Mouse (Mus musculus): ENCODE measurements at regions not wholly inside any gene's neighbourhood (a gene's known extent, or its start where the extent isn't known, plus 50 kb on each side); places are given as distances from the start of the nearest gene placed in this dataset.
A peak's percentile ranks its signal among the peaks of the same experiment; 100 is the strongest.

DNA sequence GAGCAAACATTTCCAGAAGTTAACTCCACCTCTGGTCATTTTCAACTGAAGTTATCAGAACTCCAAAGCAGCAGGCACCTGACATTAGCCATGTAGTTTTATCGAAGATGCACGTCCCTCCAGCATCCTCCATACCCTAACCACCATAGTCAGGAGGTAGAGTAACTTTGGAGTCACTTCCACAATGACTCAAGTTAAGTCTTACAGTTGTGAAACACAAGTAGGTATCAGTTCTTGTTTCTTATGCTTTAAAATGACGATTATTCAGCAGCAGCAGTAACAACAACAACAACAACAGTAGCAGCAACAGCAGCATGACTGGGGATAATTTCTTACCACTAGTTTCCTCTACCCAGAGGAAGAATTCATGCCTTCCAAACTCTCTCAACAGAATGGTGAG is 51.3 kb upstream of the Tank start:
- DNase-seq (ENCODE audit: low spot score in 2 of 2), result no peak

- DNase-seq (ENCODE audit: low spot score in 2 of 2), result no peak
These were observed 54.2 kb upstream of the Tank start for GRCm38 (mm10) chr2:61524060-61524734.

DNA sequence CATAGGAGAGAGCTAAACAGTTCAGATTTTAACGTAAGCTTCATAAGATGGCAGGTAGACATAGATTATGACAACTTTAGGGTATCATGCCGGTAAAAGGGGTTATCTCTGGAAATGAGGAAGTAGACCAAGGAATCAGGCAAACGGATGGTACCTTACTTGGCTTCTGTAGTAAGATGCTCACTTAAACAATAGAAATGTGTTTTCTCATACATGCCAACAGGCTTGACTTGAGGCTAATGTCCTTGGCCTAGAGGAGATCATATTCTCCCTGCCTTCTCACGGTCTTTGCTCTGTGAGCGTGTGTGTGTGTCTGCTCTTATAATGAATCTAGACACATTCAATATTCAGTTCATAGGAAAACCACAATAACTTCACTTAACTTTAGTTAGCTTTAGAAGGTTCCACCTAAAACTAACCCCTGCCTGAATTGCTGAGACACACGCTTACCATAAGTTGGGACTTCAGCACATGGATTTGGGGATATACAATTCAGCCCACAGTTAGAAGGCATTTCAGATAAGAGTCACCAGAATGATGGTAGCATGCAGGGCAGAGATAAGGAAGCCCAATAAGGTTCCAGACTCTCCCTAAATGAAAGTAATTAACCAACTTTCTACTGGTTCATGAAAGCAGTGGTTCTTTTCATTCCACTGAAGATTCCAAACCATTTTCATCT is 63.8 kb upstream of the Tank start:
- DNase-seq (ENCODE audit: low spot score in 2 of 2), result no peak

GRCm38 (mm10) chr2:61513787-61514444 is 64.5 kb upstream of the Tank start:
- DNase-seq (ENCODE audit: low spot score in 2 of 2), result no peak

- no peak for DNase-seq (ENCODE audit: low spot score in 2 of 2)
These were observed 74.8 kb upstream of the Tank start for GRCm38 (mm10) chr2:61503594-61503993.

DNA sequence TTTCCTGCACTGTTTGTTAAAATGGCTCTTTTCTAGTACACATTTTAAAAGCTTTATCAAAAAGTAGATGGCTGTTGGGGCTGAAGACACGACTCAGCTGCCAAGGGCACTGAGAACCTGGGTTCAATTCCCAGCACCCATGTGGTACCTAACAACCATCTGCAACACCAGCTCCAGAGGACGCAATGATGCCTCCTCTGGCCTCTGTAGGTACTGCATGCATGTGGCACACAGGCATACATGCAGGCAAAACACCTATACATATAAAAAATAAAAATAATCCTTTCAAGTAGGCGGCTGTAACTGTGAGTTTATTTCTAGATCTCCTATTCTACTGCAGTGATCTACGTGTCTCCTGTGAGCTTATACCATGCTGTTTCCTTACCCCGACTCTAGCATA is 76.5 kb upstream of the Tank start:
- no peak for DNase-seq (ENCODE audit: low spot score in 2 of 2)

DNA sequence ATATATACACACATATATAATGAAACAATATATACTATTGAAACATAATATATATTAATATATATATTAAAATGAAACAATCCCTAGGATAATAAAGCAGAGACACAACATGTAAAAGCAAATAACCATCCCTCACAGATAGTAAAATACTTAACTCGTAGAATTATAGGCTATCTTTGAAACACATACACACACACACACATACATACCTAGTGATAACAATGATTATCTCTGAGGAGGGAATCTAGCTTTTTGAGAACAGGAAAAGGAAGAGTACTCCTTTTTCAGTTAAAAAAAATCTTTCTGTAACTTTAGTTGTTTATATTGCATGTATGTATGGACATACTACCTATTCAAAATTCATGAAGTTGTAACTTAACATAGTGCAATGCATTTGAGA is 79.1 kb upstream of the Tank start:
- no peak for DNase-seq (ENCODE audit: low spot score in 2 of 2)

DNA sequence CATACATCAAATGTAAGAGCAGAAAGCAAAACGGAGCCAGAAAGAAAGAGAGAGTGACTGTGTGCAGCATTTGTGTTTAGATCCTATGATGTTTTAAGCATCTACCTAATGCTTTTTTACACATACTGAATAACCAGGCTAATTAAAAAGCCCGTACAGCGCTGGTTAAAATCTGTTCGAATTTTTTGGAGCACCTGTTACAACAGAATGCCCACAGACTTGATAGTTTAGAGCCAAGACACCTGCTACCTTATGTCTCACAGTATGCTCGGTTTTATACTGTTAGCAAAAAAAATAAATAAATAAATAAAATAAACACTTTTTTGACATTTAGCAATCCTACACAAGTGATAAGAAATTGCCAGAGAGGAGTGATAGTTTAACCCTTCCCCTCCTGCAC is 80.5 kb upstream of the Tank start:
- DNase-seq (ENCODE audit: low spot score in 2 of 2), result no peak

DNA sequence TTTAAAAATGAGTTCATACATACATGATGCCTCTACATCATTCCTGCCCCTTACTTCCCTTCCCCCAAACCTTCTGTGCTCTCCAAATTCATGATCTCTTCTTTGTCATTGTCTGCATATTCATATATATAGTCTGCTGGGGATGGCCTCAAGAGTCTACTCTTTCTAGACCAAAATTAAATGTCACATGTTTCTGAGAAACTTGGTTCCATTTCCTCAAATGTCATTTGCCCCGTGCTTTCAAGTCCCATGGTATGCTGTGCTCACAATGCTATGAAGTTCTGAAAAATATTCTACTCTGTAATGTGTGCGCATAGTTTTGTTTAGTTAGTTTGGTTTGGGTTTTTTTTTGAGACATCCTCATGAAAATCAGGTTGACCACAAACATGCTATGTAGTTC is 81.4 kb upstream of the Tank start:
- DNase-seq (ENCODE audit: low spot score in 2 of 2), result no peak

GRCm38 (mm10) chr2:61493918-61494712 is 84.3 kb upstream of the Tank start:
- peak; percentile 45 to 56 for DNase-seq (ENCODE audit: low spot score in 2 of 2)

DNA sequence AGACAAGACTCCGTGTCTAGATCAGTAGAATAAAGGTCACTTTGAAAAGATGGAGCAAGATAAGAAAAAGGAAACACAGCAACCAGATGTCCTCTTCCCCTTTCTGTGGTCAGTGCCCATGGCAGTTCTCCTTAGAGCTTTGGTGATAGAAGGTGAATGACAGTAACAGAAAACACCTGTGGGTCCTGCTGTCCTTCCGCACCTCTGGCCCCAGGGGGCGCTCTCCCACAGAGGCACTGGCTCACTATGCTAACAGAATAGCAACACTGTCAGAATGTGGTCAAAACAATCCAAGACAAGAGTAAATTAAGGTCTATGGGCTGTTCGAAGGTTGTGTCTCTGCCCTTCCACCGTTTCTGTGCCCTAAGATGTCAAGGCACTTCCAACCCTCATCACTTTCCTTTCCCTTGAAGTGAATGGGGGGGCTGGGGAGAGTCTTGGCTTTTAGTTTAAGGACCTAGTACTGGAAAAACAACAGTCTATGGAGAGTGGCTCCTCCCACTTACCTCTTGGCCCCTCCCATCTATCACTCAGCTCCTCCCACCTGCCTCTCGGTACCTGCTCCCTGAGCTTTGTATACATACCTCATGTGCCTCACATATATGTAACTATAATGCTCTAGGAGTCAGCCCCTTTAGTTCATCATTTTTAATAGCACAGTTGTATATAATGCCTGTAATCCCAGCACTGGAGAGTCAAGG is 86.2 kb upstream of the Tank start:
- DNase-seq (ENCODE audit: low spot score in 2 of 2), result peak in 1 of 2 experiments; percentile 18

DNA sequence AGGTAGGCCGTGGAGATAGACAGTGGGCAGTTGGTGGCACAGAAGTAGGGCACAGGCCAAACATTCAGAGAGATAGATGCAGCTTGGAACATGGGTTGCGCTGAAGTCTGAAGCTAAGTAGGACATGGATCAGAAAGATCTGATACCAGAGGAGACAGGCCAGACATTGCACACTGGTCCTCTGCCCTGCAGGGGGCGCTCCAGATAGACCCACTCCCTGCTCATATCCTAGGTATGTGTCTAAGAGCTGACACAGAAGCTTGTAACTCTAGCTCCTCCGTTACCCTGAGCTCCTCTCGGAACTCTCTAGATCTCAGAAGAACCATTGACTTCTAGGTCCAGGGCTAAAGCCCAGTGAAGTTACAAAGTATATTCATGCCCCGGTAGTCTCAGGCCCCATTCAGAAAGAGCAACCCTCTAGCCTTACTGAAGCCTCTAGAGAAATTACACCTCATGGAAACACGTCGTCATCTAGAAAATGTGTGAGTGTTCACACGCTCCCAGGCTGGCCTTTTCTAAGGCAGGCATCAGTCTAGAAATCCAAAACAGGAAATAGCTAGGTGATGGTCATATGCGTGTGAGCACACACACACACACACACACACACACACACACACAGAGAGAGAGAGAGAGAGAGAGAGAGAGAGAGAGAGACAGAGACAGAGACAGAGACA is 87.8 kb upstream of the Tank start:
- DNase-seq (ENCODE audit: low spot score in 2 of 2), result no peak

GRCm38 (mm10) chr2:61489762-61490161 is 88.6 kb upstream of the Tank start:
- DNase-seq (ENCODE audit: low spot score in 2 of 2), result no peak

DNA sequence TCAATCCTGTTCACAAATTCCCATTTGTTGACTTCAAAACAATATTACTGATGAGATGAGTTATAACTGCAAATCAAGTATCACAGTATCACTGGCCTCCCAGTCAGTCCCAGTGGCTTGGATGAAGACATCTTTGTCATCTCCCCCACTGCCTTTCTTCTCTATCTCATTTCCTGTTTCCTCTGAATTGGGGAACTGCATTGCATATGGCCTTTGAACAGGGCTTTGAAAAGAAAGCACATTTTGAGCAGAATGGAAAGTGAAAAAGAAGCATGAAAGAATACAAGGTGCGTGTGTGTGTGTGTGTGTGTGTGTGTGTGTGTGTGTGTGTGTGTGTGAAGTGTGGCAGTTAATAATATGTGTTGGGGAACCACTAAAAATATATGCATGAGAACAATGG is 94.6 kb upstream of the Tank start:
- DNase-seq (ENCODE audit: low spot score in 2 of 2), result no peak

DNA sequence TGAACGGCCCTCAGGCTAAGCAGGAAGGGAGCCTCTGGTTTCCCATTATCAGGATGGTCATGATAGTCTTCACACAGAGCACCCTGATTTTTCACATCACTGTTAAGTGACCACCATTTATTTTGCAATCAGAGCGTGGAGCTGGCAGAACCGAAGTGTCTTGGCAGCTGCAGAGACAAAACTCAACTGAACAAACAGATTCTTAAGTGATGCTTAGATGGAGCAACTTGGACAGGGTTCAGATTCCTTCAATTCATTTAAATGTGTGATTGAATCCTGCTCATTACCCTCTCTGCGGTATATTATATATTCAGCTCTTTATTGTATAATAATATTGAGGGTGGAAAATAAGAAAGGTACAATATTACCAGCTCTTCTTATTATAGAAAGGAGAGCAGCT is 101.7 kb upstream of the Tank start:
- DNase-seq (ENCODE audit: low spot score in 2 of 2), result no peak

- no peak for DNase-seq (ENCODE audit: low spot score in 2 of 2)
These were observed 103.8 kb upstream of the Tank start for GRCm38 (mm10) chr2:61474626-61475025.

DNA sequence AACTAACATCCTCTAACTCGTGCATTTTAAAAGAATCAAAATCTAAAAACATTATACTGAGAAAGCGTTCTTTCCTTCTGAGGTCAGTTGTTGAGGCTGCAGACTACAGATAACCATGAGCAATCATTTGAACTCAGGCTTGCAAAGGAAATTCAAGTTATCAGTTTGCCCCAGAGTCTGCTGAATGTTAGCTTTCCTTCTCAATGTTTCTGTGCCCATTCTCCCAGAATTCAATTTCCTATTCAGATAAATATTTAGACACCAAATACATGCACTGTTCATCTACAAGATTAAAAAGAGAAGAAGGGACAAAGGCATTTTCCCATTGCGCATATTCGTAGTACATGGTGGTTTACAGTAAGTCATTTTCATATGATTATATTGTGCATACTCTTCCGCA is 107.9 kb upstream of the Tank start:
- DNase-seq (ENCODE audit: low spot score in 2 of 2), result no peak

GRCm38 (mm10) chr2:61470064-61470463 is 108.3 kb upstream of the Tank start:
- DNase-seq (ENCODE audit: low spot score in 2 of 2), result no peak

GRCm38 (mm10) chr2:61455902-61456301 is 122.5 kb upstream of the Tank start:
- peak in 1 of 2 experiments; percentile 37 for DNase-seq (ENCODE audit: low spot score in 2 of 2)

GRCm38 (mm10) chr2:61454729-61455128 is 123.7 kb upstream of the Tank start:
- no peak for DNase-seq (ENCODE audit: low spot score in 2 of 2)

DNA sequence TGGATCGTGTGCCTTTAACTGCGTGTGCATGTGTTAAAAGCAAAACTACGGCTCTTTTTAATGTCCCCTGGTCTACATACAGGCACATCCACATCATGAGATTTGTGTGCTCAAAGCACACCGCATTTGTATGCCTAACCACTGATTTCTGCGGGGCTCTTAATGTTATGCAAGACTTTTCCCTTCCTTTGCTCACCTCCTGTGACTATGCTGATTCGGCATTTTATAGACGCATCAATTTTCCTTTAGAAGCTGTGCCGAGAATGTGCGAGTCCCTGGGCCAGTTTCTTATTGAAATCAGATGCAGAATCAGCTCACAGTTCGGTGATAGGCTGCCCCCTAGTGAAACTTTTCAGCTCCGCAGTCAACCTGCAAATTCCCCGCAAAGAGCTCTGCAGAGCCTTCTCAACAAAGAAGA is 124.1 kb upstream of the Tank start:
- peak; percentile 68 to 81 for DNase-seq (ENCODE audit: low spot score in 2 of 2)
